Mouse (Mus musculus): ENCODE results near the gene Prr12.

- TF ChIP-seq CTCF (IDR thresholded peaks at IDR 0.05) (no peak), EP300 (IDR thresholded peaks at IDR 0.05) (no peak)
Observed at GRCm38 (mm10) chr7:45016761-45017160, 35.9 kb downstream of the Prr12 start.
